15 mouse cellular contexts compared by ENCODE assay signal in genomic region chr8:11097813-11098212, GRCm38 (mm10).
DNase-seq lines count a peak whose midpoint lies in the region; ATAC-seq and TF ChIP-seq lines count a peak whose summit lies in the region.
"Had no signal": no experiment of that assay in that cellular context is flagged by ENCODE, and none has a peak within 500 bp of the region (broad histone marks: within the 10 kb centered on the region; RNA-seq: fewer than 3 reads in every experiment).

No protein-coding gene starts in this region.

- no peaks in the 10 kb centered on the region for H3K27me3 ChIP-seq in liver, postnatal 0 days (ENCODE audit: insufficient read depth, low read length)
- H3K27me3 ChIP-seq in liver, embryonic 11.5 days (replicated peaks; ENCODE audit: control insufficient read depth, insufficient read depth, low read length), result no peaks in the 10 kb centered on the region; the same call in 1 of the 2 replicates
- no peaks in the 10 kb centered on the region for H3K27me3 ChIP-seq in embryonic facial prominence, embryonic 13.5 days
- no peaks in the 10 kb centered on the region for H3K27me3 ChIP-seq in limb, embryonic 12.5 days
- H3K27me3 ChIP-seq: hindbrain, embryonic 12.5 days; kidney, embryonic 15.5 days had no signal

- no peaks in the 10 kb centered on the region for H3K36me3 ChIP-seq in liver, postnatal 0 days (replicated peaks; ENCODE audit: insufficient read depth, low read length)
- no peaks in the 10 kb centered on the region for H3K36me3 ChIP-seq in liver, embryonic 11.5 days (ENCODE audit: control insufficient read depth, insufficient read depth, low read length)
- no peaks in the 10 kb centered on the region for H3K36me3 ChIP-seq in embryonic facial prominence, embryonic 13.5 days
- no peaks in the 10 kb centered on the region for H3K36me3 ChIP-seq in limb, embryonic 12.5 days
- H3K36me3 ChIP-seq: G1E; hindbrain, embryonic 12.5 days; kidney, embryonic 15.5 days had no signal

- H3K4me3 ChIP-seq in liver, postnatal 0 days (ENCODE audit: low read depth, low read length), result no peak overlapping the region
- H3K4me3 ChIP-seq in liver, embryonic 11.5 days (ENCODE audit: low read depth, low read length), result no peak overlapping the region
- no peak overlapping the region for H3K4me3 ChIP-seq in embryonic facial prominence, embryonic 13.5 days
- no peak overlapping the region for H3K4me3 ChIP-seq in limb, embryonic 12.5 days (replicated peaks)
- H3K4me3 ChIP-seq: hindbrain, embryonic 12.5 days; kidney, embryonic 15.5 days had no signal

- DNase-seq in liver, postnatal 0 days, result no peak
- no peak for DNase-seq in liver, embryonic 11.5 days (ENCODE audit: low spot score)
- no peak for DNase-seq in thymus, postnatal 14 days
- DNase-seq in lung, postnatal 14 days, result no peak
- DNase-seq in left cerebral cortex, postnatal 10 days (ENCODE audit: extremely low spot score in 1 of 2, low spot score in 2 of 2), result no peak
- DNase-seq: left cerebral cortex, postnatal 4 days; midbrain, embryonic 14.5 days; thymus, adult 2 months had no signal

- H3K27ac ChIP-seq in liver, postnatal 0 days (ENCODE audit: low read depth), result peak overlapping the region; percentile 57
- H3K27ac ChIP-seq in liver, embryonic 11.5 days (ENCODE audit: low read depth, low read length), result no peak overlapping the region
- H3K27ac ChIP-seq in embryonic facial prominence, embryonic 13.5 days, result peak overlapping the region; percentile 94
- H3K27ac ChIP-seq in limb, embryonic 12.5 days, result peak overlapping the region; percentile 86
- H3K27ac ChIP-seq: kidney, embryonic 15.5 days had no signal

- H3K4me1 ChIP-seq in liver, postnatal 0 days (ENCODE audit: insufficient read depth), result peaks cover 8% of the 10 kb centered on the region
- no peaks in the 10 kb centered on the region; the same call in 1 of the 2 replicates for H3K4me1 ChIP-seq in liver, embryonic 11.5 days (replicated peaks; ENCODE audit: control insufficient read depth, insufficient read depth, low read length)
- H3K4me1 ChIP-seq in embryonic facial prominence, embryonic 13.5 days, result peaks cover 57% of the 10 kb centered on the region
- H3K4me1 ChIP-seq in limb, embryonic 12.5 days (replicated peaks), result peaks cover 40% of the 10 kb centered on the region

- H3K4me2 ChIP-seq in liver, postnatal 0 days (ENCODE audit: low read depth, low read length), result no peak overlapping the region
- no peak overlapping the region for H3K4me2 ChIP-seq in liver, embryonic 11.5 days
- H3K4me2 ChIP-seq in embryonic facial prominence, embryonic 13.5 days, result peak overlapping the region; percentile 37; the same call in 1 of the 2 replicates
- H3K4me2 ChIP-seq in limb, embryonic 12.5 days, result no peak overlapping the region; the same call in 1 of the 2 replicates
- H3K4me2 ChIP-seq: hindbrain, embryonic 12.5 days; kidney, embryonic 15.5 days had no signal

- H3K9me3 ChIP-seq in liver, postnatal 0 days (ENCODE audit: low read length), result no peaks in the 10 kb centered on the region
- no peaks in the 10 kb centered on the region for H3K9me3 ChIP-seq in liver, embryonic 11.5 days (ENCODE audit: control insufficient read depth, low read length)
- no peaks in the 10 kb centered on the region for H3K9me3 ChIP-seq in embryonic facial prominence, embryonic 13.5 days
- H3K9me3 ChIP-seq in limb, embryonic 12.5 days, result no peaks in the 10 kb centered on the region
- H3K9me3 ChIP-seq: G1E; hindbrain, embryonic 12.5 days; kidney, embryonic 15.5 days had no signal

- no peak for TF ChIP-seq EP300 in liver, postnatal 0 days (IDR thresholded peaks at IDR 0.05; ENCODE audit: low read depth)

- H3K9ac ChIP-seq in liver, postnatal 0 days (replicated peaks), result no peak overlapping the region
- no peak overlapping the region for H3K9ac ChIP-seq in liver, embryonic 11.5 days (ENCODE audit: low read depth, low read length)
- no peak overlapping the region for H3K9ac ChIP-seq in embryonic facial prominence, embryonic 13.5 days
- H3K9ac ChIP-seq in limb, embryonic 12.5 days (replicated peaks), result no peak overlapping the region
- H3K9ac ChIP-seq: hindbrain, embryonic 12.5 days; kidney, embryonic 15.5 days had no signal

- no peak for ATAC-seq in liver, postnatal 0 days
- ATAC-seq in liver, embryonic 11.5 days (replicated peaks; ENCODE audit: low FRiP score), result no peak
- peak; percentile 39; the same call in 1 of the 2 replicates for ATAC-seq in embryonic facial prominence, embryonic 13.5 days (ENCODE audit: insufficient number of reproducible peaks, insufficient read depth, low FRiP score, low TSS enrichment, low read depth)
- ATAC-seq in limb, embryonic 12.5 days (ENCODE audit: insufficient number of reproducible peaks, insufficient read depth, low FRiP score, low TSS enrichment, low read depth), result no peak
- ATAC-seq: CD4-positive, CD25-positive, alpha-beta regulatory T cell, adult 4 months; inflammation-experienced regulatory T-cells, adult 6 months had no signal

- intact Hi-C loops in left cerebral cortex, postnatal 10 days (cut with DNase I), result no loop called here

- 67% methylated on average over 3 of the region's 3 CpGs for WGBS in liver, postnatal 0 days (ENCODE audit: insufficient replicate concordance)
- 55% methylated on average over 3 of the region's 3 CpGs for WGBS in liver, embryonic 11.5 days
- 47% methylated on average over 3 of the region's 3 CpGs for WGBS in embryonic facial prominence, embryonic 13.5 days
- WGBS in limb, embryonic 12.5 days, result 56% methylated on average over 3 of the region's 3 CpGs

- no peak for TF ChIP-seq CTCF in liver, postnatal 0 days (IDR thresholded peaks at IDR 0.05; ENCODE audit: low read depth)
